Mouse (Mus musculus) MEL (cell line): ENCODE measurements around the gene Rab3c. TPM values are rescaled to one million over a fixed set of nuclear protein-coding genes. Genes with fewer than 3 reads are reported as not detected.

ENCODE experiments used
- DNase-seq: peaks from one replicate; pipeline ENCODE4 v3.0.0; 2011; ENCODE audit warnings: low read depth, low spot score
- H3K27ac ChIP-seq: 2 replicates; pipeline ENCODE4 v1.5.1; 2012; ENCODE audit warnings: low read depth, mild to moderate bottlenecking, control low read depth, low read length, moderate library complexity; ENCODE audit not compliant: control insufficient read depth
- H3K27me3 ChIP-seq, 2 experiments: fragments of 150-350 bp in 1 of 2; sonication (generic) in 1 of 2; 2 replicates each; pipeline ENCODE4 v1.6.1; 2012; ENCODE audit warnings: low read length in 2 of 2, mild to moderate bottlenecking in 2 of 2, improper control_type of control experiment in 1 of 2, moderate library complexity in 1 of 2; ENCODE audit not compliant: insufficient read depth in 2 of 2, control insufficient read depth in 1 of 2
- H3K36me3 ChIP-seq, 2 experiments: 2 replicates each; pipeline ENCODE4 v1.6.1; 2012 to 2014; ENCODE audit warnings: low read length in 2 of 2, improper control_type of control experiment in 1 of 2, inconsistent platforms in 1 of 2, mild to moderate bottlenecking in 1 of 2; ENCODE audit not compliant: insufficient read depth in 2 of 2, control insufficient read depth in 1 of 2
- H3K4me1 ChIP-seq, 2 experiments: fragments of 150-350 bp in 1 of 2; sonication (generic) in 1 of 2; 2 replicates each; pipeline ENCODE4 v1.6.1; 2012; ENCODE audit warnings: low read length in 2 of 2, improper control_type of control experiment in 1 of 2, mild to moderate bottlenecking in 1 of 2; ENCODE audit not compliant: insufficient read depth in 2 of 2, control insufficient read depth in 1 of 2
- H3K4me3 ChIP-seq, 2 experiments: fragments of 150-350 bp in 1 of 2; sonication (generic) in 1 of 2; 2 replicates each; pipeline ENCODE4 v1.5.1; 2012; ENCODE audit warnings: low read depth in 2 of 2, low read length in 2 of 2, mild to moderate bottlenecking in 2 of 2, moderate library complexity in 2 of 2, control low read depth in 1 of 2, improper control_type of control experiment in 1 of 2; ENCODE audit not compliant: control insufficient read depth in 1 of 2, insufficient read depth in 1 of 2
- H3K79me2 ChIP-seq: 2 replicates; pipeline ENCODE4 v1.6.1; 2012; ENCODE audit warnings: mild to moderate bottlenecking, low read length, moderate library complexity; ENCODE audit not compliant: control insufficient read depth, poor library complexity, insufficient read depth
- H3K9ac ChIP-seq: 2 replicates; pipeline ENCODE4 v1.6.1; 2012; ENCODE audit warnings: low read depth, mild to moderate bottlenecking, control low read depth, low read length, moderate library complexity; ENCODE audit not compliant: control insufficient read depth, poor library complexity, severe bottlenecking
- H3K9me3 ChIP-seq: fragments of 150-350 bp; sonication (generic); replicated peaks from 2 replicates; pipeline ENCODE4 v1.6.1; 2012; ENCODE audit warnings: mild to moderate bottlenecking, low read length, improper control_type of control experiment, moderate library complexity; ENCODE audit not compliant: insufficient read depth
- BHLHE40 ChIP-seq: IDR thresholded peaks from 2 replicates; pipeline ENCODE4 v1.6.1; 2012; ENCODE audit warnings: low read depth, mild to moderate bottlenecking, inconsistent platforms, low read length, improper control_type of control experiment, borderline replicate concordance
- CHD1 ChIP-seq: IDR thresholded peaks from 2 replicates; pipeline ENCODE4 v1.6.1; 2012; ENCODE audit warnings: low read depth, mild to moderate bottlenecking, inconsistent platforms, low read length, improper control_type of control experiment
- CHD2 ChIP-seq: IDR thresholded peaks from 2 replicates; pipeline ENCODE4 v1.6.1; 2011; ENCODE audit warnings: low read length, improper control_type of control experiment
- CTCF ChIP-seq, 3 experiments: IDR thresholded peaks in 2 of 3; conservative IDR thresholded peaks in 1 of 3; 2 replicates each; pipeline ENCODE4 v1.5.1; 2011 to 2012; ENCODE audit warnings: low read length in 3 of 3, low read depth in 2 of 3, mild to moderate bottlenecking in 2 of 3, improper control_type of control experiment in 1 of 3, inconsistent platforms in 1 of 3, mixed read lengths in 1 of 3, moderate library complexity in 1 of 3; ENCODE audit not compliant: control insufficient read depth in 1 of 3, insufficient read depth in 1 of 3, poor library complexity in 1 of 3, severe bottlenecking in 1 of 3
- E2F4 ChIP-seq: IDR thresholded peaks from 2 replicates; pipeline ENCODE4 v1.6.1; 2011; ENCODE audit warnings: low read depth, low read length, improper control_type of control experiment, borderline replicate concordance
- EP300 ChIP-seq, 2 experiments: IDR thresholded peaks; 2 replicates each; pipeline ENCODE4 v1.6.1; 2011; ENCODE audit warnings: improper control_type of control experiment in 2 of 2, low read length in 2 of 2, low read depth in 1 of 2, mild to moderate bottlenecking in 1 of 2
- ETS1 ChIP-seq: IDR thresholded peaks from 2 replicates; pipeline ENCODE4 v1.6.1; 2012; ENCODE audit warnings: low read depth, mild to moderate bottlenecking, inconsistent platforms, low read length, improper control_type of control experiment, moderate library complexity
- GABPA ChIP-seq: IDR thresholded peaks from 2 replicates; pipeline ENCODE4 v1.6.1; 2012; ENCODE audit warnings: low read depth, mild to moderate bottlenecking, inconsistent platforms, low read length, improper control_type of control experiment, moderate library complexity
- GATA1 ChIP-seq: IDR thresholded peaks from 2 replicates; pipeline ENCODE4 v1.6.1; 2011; ENCODE audit warnings: low read depth, low read length, improper control_type of control experiment
- MAFK ChIP-seq: IDR thresholded peaks from 2 replicates; pipeline ENCODE4 v1.6.1; 2011; ENCODE audit warnings: low read depth, mild to moderate bottlenecking, low read length, improper control_type of control experiment, borderline replicate concordance
- MAX ChIP-seq: IDR thresholded peaks from 2 replicates; pipeline ENCODE4 v1.6.1; 2011; ENCODE audit warnings: low read length, improper control_type of control experiment
- MAZ ChIP-seq: IDR thresholded peaks from 2 replicates; pipeline ENCODE4 v1.6.1; 2012; ENCODE audit warnings: low read depth, mild to moderate bottlenecking, inconsistent platforms, low read length, improper control_type of control experiment
- MYB ChIP-seq: IDR thresholded peaks from 2 replicates; pipeline ENCODE4 v1.6.1; 2011; ENCODE audit warnings: mild to moderate bottlenecking, low read depth, low read length, improper control_type of control experiment
- MYC ChIP-seq: IDR thresholded peaks from 2 replicates; pipeline ENCODE4 v1.6.1; 2011; ENCODE audit warnings: low read depth, mild to moderate bottlenecking, low read length, improper control_type of control experiment, moderate library complexity
- NELFE ChIP-seq: IDR thresholded peaks from 2 replicates; pipeline ENCODE4 v1.6.1; 2011; ENCODE audit warnings: low read depth, low read length, improper control_type of control experiment
- POLR2A ChIP-seq, 2 experiments: IDR thresholded peaks; 2 replicates each; pipeline ENCODE4 v1.6.1; 2011 to 2012; ENCODE audit warnings: low read length in 2 of 2, mild to moderate bottlenecking in 2 of 2, control low read depth in 1 of 2, improper control_type of control experiment in 1 of 2, low read depth in 1 of 2, moderate library complexity in 1 of 2; ENCODE audit not compliant: control insufficient read depth in 1 of 2, insufficient read depth in 1 of 2, poor library complexity in 1 of 2
- POLR2AphosphoS2 ChIP-seq: IDR thresholded peaks from 2 replicates; pipeline ENCODE4 v1.6.1; 2011; ENCODE audit warnings: low read length, improper control_type of control experiment
- POLR2AphosphoS5 ChIP-seq: IDR thresholded peaks from 2 replicates; pipeline ENCODE4 v1.6.1; 2012; ENCODE audit warnings: low read depth, borderline replicate concordance, mild to moderate bottlenecking, inconsistent platforms, low read length, moderate library complexity, mixed read lengths
- RAD21 ChIP-seq: IDR thresholded peaks from 2 replicates; pipeline ENCODE4 v1.6.1; 2011; ENCODE audit warnings: mild to moderate bottlenecking, low read depth, low read length, improper control_type of control experiment
- SIN3A ChIP-seq: IDR thresholded peaks from 2 replicates; pipeline ENCODE4 v1.6.1; 2012; ENCODE audit warnings: low read length, improper control_type of control experiment, inconsistent platforms
- SMC3 ChIP-seq: IDR thresholded peaks from 2 replicates; pipeline ENCODE4 v1.6.1; 2011; ENCODE audit warnings: low read depth, low read length, improper control_type of control experiment
- TAL1 ChIP-seq: IDR thresholded peaks from 2 replicates; pipeline ENCODE4 v1.6.1; 2012; ENCODE audit warnings: mild to moderate bottlenecking, inconsistent platforms, low read length, moderate library complexity, mixed read lengths
- TBP ChIP-seq: IDR thresholded peaks from 2 replicates; pipeline ENCODE4 v1.8.0; 2011; ENCODE audit warnings: low read depth, low read length, improper control_type of control experiment
- TCF12 ChIP-seq: IDR thresholded peaks from 2 replicates; pipeline ENCODE4 v1.6.1; 2014; ENCODE audit warnings: low read depth, mild to moderate bottlenecking, inconsistent platforms, low read length, improper control_type of control experiment, moderate library complexity
- UBTF ChIP-seq: IDR thresholded peaks from 2 replicates; pipeline ENCODE4 v1.6.1; 2012; ENCODE audit warnings: low read depth, mild to moderate bottlenecking, inconsistent platforms, low read length, improper control_type of control experiment, moderate library complexity, borderline replicate concordance; ENCODE audit not compliant: insufficient read depth
- USF1 ChIP-seq: IDR thresholded peaks from 2 replicates; pipeline ENCODE4 v1.6.1; 2014; ENCODE audit warnings: low read depth, mild to moderate bottlenecking, inconsistent platforms, low read length, improper control_type of control experiment, moderate library complexity
- USF2 ChIP-seq, 2 experiments: IDR thresholded peaks; 2 replicates each; pipeline ENCODE4 v1.6.1; 2011 to 2012; ENCODE audit warnings: improper control_type of control experiment in 2 of 2, low read length in 2 of 2, borderline replicate concordance in 1 of 2, inconsistent platforms in 1 of 2, low read depth in 1 of 2, mild to moderate bottlenecking in 1 of 2; ENCODE audit not compliant: insufficient read depth in 1 of 2
- ZMIZ1 ChIP-seq: IDR thresholded peaks from 2 replicates; pipeline ENCODE4 v1.6.1; 2012; ENCODE audit warnings: low read depth, mild to moderate bottlenecking, inconsistent platforms, low read length, improper control_type of control experiment, moderate library complexity
- ZNF384 ChIP-seq: IDR thresholded peaks from 2 replicates; pipeline ENCODE4 v1.6.1; 2012; ENCODE audit warnings: low read depth, mild to moderate bottlenecking, inconsistent platforms, low read length, improper control_type of control experiment
- polyA plus RNA-seq, 2 experiments: library from polyadenylated mRNA; stranded (reverse) in 1 of 2; unstranded in 1 of 2; fragments of >175 nt in 1 of 2; fragments of >200 nt in 1 of 2; gene quantifications; 2 replicates each; pipeline versions ENCODE4 v1.2.1 to v1.2.4; 2012; ENCODE audit warnings: low replicate concordance in 2 of 2, low read depth in 1 of 2; ENCODE audit not compliant: insufficient read length in 2 of 2, insufficient read depth in 1 of 2, missing spikeins in 1 of 2
- total RNA-seq: library from RNA; depleted of rRNA; stranded (reverse); fragments of 300-350 nt; gene quantifications from 2 replicates; pipeline ENCODE4 v1.2.3, GENCODE M21; 2012

Rab3c gene
- total and polyA plus RNA-seq, 3 experiments = not detected

DNA sequence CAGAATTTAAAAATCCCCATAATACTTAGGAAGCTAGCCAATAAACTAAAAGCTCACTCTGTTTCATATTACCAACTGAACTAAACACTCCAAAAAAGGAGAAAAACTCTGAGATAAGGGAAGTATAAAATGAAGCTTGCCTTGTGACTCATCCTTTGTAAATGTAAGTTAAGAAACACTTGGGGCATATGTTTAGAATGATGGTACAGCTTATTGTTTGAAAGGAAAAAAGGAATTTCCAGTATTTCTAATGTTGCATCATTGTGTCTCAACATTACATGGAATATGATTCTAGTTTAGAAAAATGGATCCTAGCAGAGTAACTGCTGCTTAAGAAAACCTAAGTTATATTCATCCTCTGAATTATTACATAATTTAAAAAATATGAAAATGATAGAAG, 3.1 kb downstream of the Rab3c start:
- no peaks in the 10 kb centered on the region for H3K4me1 ChIP-seq
- H3K4me3 ChIP-seq = no peak overlapping the region

DNA sequence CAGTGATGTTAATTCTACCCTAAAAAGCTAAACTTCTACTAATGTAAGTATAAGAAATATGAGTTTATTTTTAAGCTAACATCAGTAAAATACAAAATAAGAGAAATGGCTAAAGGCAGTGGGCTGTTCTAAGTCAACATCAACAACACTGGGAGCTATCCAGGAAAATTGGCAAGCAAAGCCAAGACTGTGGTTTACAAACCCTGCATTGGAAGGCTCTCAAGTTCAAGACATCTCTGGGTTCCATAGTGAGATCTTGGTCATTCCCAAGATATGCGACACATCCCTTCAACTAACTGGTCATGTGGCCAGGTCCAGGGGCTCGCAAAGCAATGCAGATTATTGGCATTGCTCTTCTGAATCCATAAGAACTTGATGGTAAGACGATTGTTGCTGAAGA, 5.3 kb downstream of the Rab3c start:
- no peaks in the 10 kb centered on the region for H3K27me3 ChIP-seq
- H3K27ac ChIP-seq = no peak overlapping the region
- no peak for TF ChIP-seq EP300 (IDR thresholded peaks at IDR 0.05; ENCODE audit: low read depth in 1 of 2, low read length in 2 of 2)
- no peak for TF ChIP-seq CHD2
- no peak for TF ChIP-seq RAD21
- no peak for TF ChIP-seq GATA1
- TF ChIP-seq MAFK = no peak
- TF ChIP-seq GABPA = no peak
- no peak for TF ChIP-seq MYB
- no peak for TF ChIP-seq POLR2AphosphoS2
- no peak for TF ChIP-seq USF1
- TF ChIP-seq E2F4 = no peak
- no peak for TF ChIP-seq USF2 (IDR thresholded peaks at IDR 0.05; ENCODE audit: borderline replicate concordance in 1 of 2, insufficient read depth in 1 of 2, low read depth in 1 of 2, low read length in 2 of 2)
- no peak for TF ChIP-seq BHLHE40
- no peak for TF ChIP-seq UBTF
- no peak for TF ChIP-seq POLR2A (IDR thresholded peaks at IDR 0.05; ENCODE audit: control insufficient read depth in 1 of 2, insufficient read depth in 1 of 2, low read depth in 1 of 2, low read length in 2 of 2, poor library complexity in 1 of 2)
- no peak for TF ChIP-seq TCF12
- TF ChIP-seq TAL1 = no peak
- no peak for TF ChIP-seq SIN3A
- TF ChIP-seq NELFE = no peak
- TF ChIP-seq CTCF (IDR thresholded peaks at IDR 0.05 in 2 of 3, conservative IDR thresholded peaks at IDR 0.05 in 1 of 3; ENCODE audit: control insufficient read depth in 1 of 3, insufficient read depth in 1 of 3, low read depth in 2 of 3, low read length in 3 of 3, poor library complexity in 1 of 3, severe bottlenecking in 1 of 3) = no peak
- no peak overlapping the region for H3K4me3 ChIP-seq
- no peak for DNase-seq
- no peaks in the 10 kb centered on the region for H3K4me1 ChIP-seq
- H3K36me3 ChIP-seq = no peaks in the 10 kb centered on the region
- H3K9me3 ChIP-seq = no peaks in the 10 kb centered on the region
- H3K79me2 ChIP-seq = no peaks in the 10 kb centered on the region
- H3K9ac ChIP-seq = no peak overlapping the region

More for the DNA sequence above, 3.1 kb downstream of the Rab3c start:
- Histone ChIP-seq H3K36me3 (no peaks in the 10 kb centered on the region), H3K9me3 (no peaks in the 10 kb centered on the region), H3K27ac (no peak overlapping the region), H3K79me2 (no peaks in the 10 kb centered on the region), H3K27me3 (no peaks in the 10 kb centered on the region), H3K9ac (no peak overlapping the region)
- TF ChIP-seq MAZ (no peak), ZNF384 (no peak), MAFK (no peak), POLR2AphosphoS5 (no peak), POLR2A (IDR thresholded peaks at IDR 0.05; ENCODE audit: control insufficient read depth in 1 of 2, insufficient read depth in 1 of 2, low read depth in 1 of 2, low read length in 2 of 2, poor library complexity in 1 of 2) (no peak), ETS1 (no peak), MAX (no peak), ZMIZ1 (no peak), EP300 (IDR thresholded peaks at IDR 0.05; ENCODE audit: low read depth in 1 of 2, low read length in 2 of 2) (no peak), MYC (no peak), UBTF (no peak), CHD2 (no peak), GABPA (no peak), TBP (no peak), CTCF (IDR thresholded peaks at IDR 0.05 in 2 of 3, conservative IDR thresholded peaks at IDR 0.05 in 1 of 3; ENCODE audit: control insufficient read depth in 1 of 3, insufficient read depth in 1 of 3, low read depth in 2 of 3, low read length in 3 of 3, poor library complexity in 1 of 3, severe bottlenecking in 1 of 3) (no peak), CHD1 (no peak), BHLHE40 (no peak), RAD21 (no peak), SMC3 (no peak)
- DNase-seq = no peak
